Mouse (Mus musculus) limb, embryonic 14.5 days (tissue): ENCODE data around the gene Akap2. TPM values are rescaled to one million over a fixed set of nuclear protein-coding genes. Genes with fewer than 3 reads are reported as not detected.

Experiments
- ATAC-seq: fragments of 200-750 bp; cut with Nextera tagmentation; 2 replicates; pipeline ENCODE4 v1.8.0; 2017; ENCODE audit warnings: low read depth, moderate number of reproducible peaks, moderate TSS enrichment; ENCODE audit not compliant: low FRiP score
- DNase-seq: peaks from one replicate; pipeline ENCODE4 v3.0.0-alpha.2; 2015; ENCODE audit warnings: low spot score
- H3K27ac ChIP-seq: fragments of 300-500 bp; sonication (generic); replicated peaks from 2 replicates; pipeline ENCODE4 v1.5.1; 2014; ENCODE audit warnings: low read depth, mild to moderate bottlenecking, low read length, moderate library complexity, mixed read lengths
- H3K27me3 ChIP-seq: fragments of 300-500 bp; sonication (generic); 2 replicates; pipeline ENCODE4 v1.6.1; 2014; ENCODE audit warnings: low read length, mixed read lengths; ENCODE audit not compliant: control insufficient read depth, insufficient read depth
- H3K36me3 ChIP-seq: fragments of 300-500 bp; sonication (generic); 2 replicates; pipeline ENCODE4 v1.6.1; 2014; ENCODE audit warnings: mild to moderate bottlenecking, low read length, moderate library complexity, mixed read lengths; ENCODE audit not compliant: control insufficient read depth, insufficient read depth
- H3K4me1 ChIP-seq: fragments of 300-500 bp; sonication (generic); 2 replicates; pipeline ENCODE4 v1.6.1; 2014; ENCODE audit warnings: antibody characterized with exemption, low read length, mixed read lengths; ENCODE audit not compliant: control insufficient read depth, insufficient read depth
- H3K4me2 ChIP-seq: fragments of 300-500 bp; sonication (generic); replicated peaks from 2 replicates; pipeline ENCODE4 v1.6.1; 2014; ENCODE audit warnings: low read depth, mild to moderate bottlenecking, low read length, moderate library complexity; ENCODE audit not compliant: severe bottlenecking
- H3K4me3 ChIP-seq: fragments of 300-500 bp; sonication (generic); replicated peaks from 2 replicates; pipeline ENCODE4 v1.5.1; 2014; ENCODE audit warnings: low read length
- H3K9ac ChIP-seq: fragments of 300-500 bp; sonication (generic); 2 replicates; pipeline ENCODE4 v1.6.1; 2014; ENCODE audit warnings: mild to moderate bottlenecking, low read depth, low read length, moderate library complexity; ENCODE audit not compliant: severe bottlenecking
- H3K9me3 ChIP-seq: fragments of 300-500 bp; sonication (generic); 2 replicates; pipeline ENCODE4 v1.6.1; 2016; ENCODE audit warnings: low read length; ENCODE audit not compliant: control insufficient read depth
- POLR2A ChIP-seq: fragments of 200-500 bp; IDR thresholded peaks from 2 replicates; pipeline ENCODE4 v1.8.0; 2012; ENCODE audit warnings: inconsistent platforms, mild to moderate bottlenecking, moderate library complexity, borderline replicate concordance; ENCODE audit not compliant: insufficient read depth, insufficient read length; ENCODE audit errors: extremely low read depth
- WGBS: fragments of 180-500 bp; shearing (Covaris S2); extraction: QIAGEN DNeasy Blood & Tissue Kit; methylation state at CpG from one replicate; pipeline ENCODE4 v1.1.7; 2014; 5-methylcytosine and 5-hydroxymethylcytosine counted together
- polyA plus RNA-seq, 2 experiments: library from polyadenylated mRNA; depleted of rRNA in 1 of 2; stranded (reverse) in 1 of 2; unstranded in 1 of 2; fragments of >200 nt; fragmentation: Nextera tagmentation in 1 of 2; extraction: Ambion mirVana in 1 of 2; gene quantifications; 2 replicates each; pipeline versions ENCODE4 v1.2.1 to v1.2.3; 2012 to 2014

The Akap2 gene
- polyA plus RNA-seq, 2 experiments: 23.6 to 27.6 TPM

GRCm38 (mm10) chr4:57738856-57739552, 21.5 kb downstream of the Akap2 start:
- no peak for TF ChIP-seq POLR2A
- ATAC-seq: no peak
- Histone ChIP-seq H3K9me3 (no peaks in the 10 kb centered on the region), H3K4me3 (no peak overlapping the region), H3K9ac (no peak overlapping the region), H3K36me3 (peaks cover 2% of the 10 kb centered on the region; the same call in 1 of the 2 replicates), H3K27me3 (no peaks in the 10 kb centered on the region), H3K4me2 (no peak overlapping the region), H3K4me1 (peaks cover 21% of the 10 kb centered on the region), H3K27ac (no peak overlapping the region)
- DNase-seq: no peak
- WGBS: 10% methylated on average over 8 of the region's 8 CpGs

- H3K4me1 ChIP-seq: peaks cover 19% of the 10 kb centered on the region
- no peak for TF ChIP-seq POLR2A
- H3K4me3 ChIP-seq: no peak overlapping the region
- no peaks in the 10 kb centered on the region for H3K9me3 ChIP-seq
- 0 out of 2 replicates have a peak overlapping the region, but pooled peaks have one; percentile 5 for H3K27ac ChIP-seq
- WGBS: 47% methylated on average over 11 of the region's 11 CpGs
- ATAC-seq (no peak), DNase-seq (no peak)
- no peak overlapping the region for H3K4me2 ChIP-seq
- H3K27me3 ChIP-seq: no peaks in the 10 kb centered on the region
- H3K36me3 ChIP-seq: no peaks in the 10 kb centered on the region
- no peak overlapping the region for H3K9ac ChIP-seq
These were observed 26.0 kb downstream of the Akap2 start for GRCm38 (mm10) chr4:57743325-57743929.

- H3K27me3 ChIP-seq: no peaks in the 10 kb centered on the region
- no peak overlapping the region for H3K4me3 ChIP-seq
- no peak overlapping the region for H3K27ac ChIP-seq
- WGBS: 56% methylated on average over 4 of the region's 4 CpGs
- H3K9ac ChIP-seq: no peak overlapping the region
- no peak for TF ChIP-seq POLR2A
- no peak for ATAC-seq
- no peak overlapping the region for H3K4me2 ChIP-seq
- peaks cover 5% of the 10 kb centered on the region; the same call in 1 of the 2 replicates for H3K4me1 ChIP-seq
- no peaks in the 10 kb centered on the region for H3K36me3 ChIP-seq
- DNase-seq: no peak
- no peaks in the 10 kb centered on the region for H3K9me3 ChIP-seq
These were observed 33.2 kb downstream of the Akap2 start for GRCm38 (mm10) chr4:57750651-57751050.

GRCm38 (mm10) chr4:57751054-57751453, 33.6 kb downstream of the Akap2 start:
- DNase-seq (no peak), ATAC-seq (no peak)
- Histone ChIP-seq H3K9ac (no peak overlapping the region), H3K4me3 (no peak overlapping the region), H3K4me1 (peaks cover 5% of the 10 kb centered on the region; the same call in 1 of the 2 replicates), H3K27ac (no peak overlapping the region), H3K9me3 (no peaks in the 10 kb centered on the region), H3K36me3 (no peaks in the 10 kb centered on the region), H3K27me3 (no peaks in the 10 kb centered on the region), H3K4me2 (no peak overlapping the region)
- WGBS: 42% methylated on average over 4 of the region's 4 CpGs
- TF ChIP-seq POLR2A: no peak

- H3K27ac ChIP-seq: no peak overlapping the region
- H3K27me3 ChIP-seq: no peaks in the 10 kb centered on the region
These were observed 34.1 kb downstream of the Akap2 start for GRCm38 (mm10) chr4:57751566-57751965.

More at GRCm38 (mm10) chr4:57751566-57751965, 34.1 kb downstream of the Akap2 start:
- ATAC-seq: no peak
- Histone ChIP-seq H3K9me3 (no peaks in the 10 kb centered on the region), H3K4me3 (no peak overlapping the region), H3K4me2 (no peak overlapping the region), H3K36me3 (no peaks in the 10 kb centered on the region), H3K9ac (no peak overlapping the region), H3K4me1 (peaks cover 5% of the 10 kb centered on the region; the same call in 1 of the 2 replicates)
- TF ChIP-seq POLR2A: no peak
- no peak for DNase-seq
- WGBS: 91% methylated on average over 11 of the region's 11 CpGs
